Mouse (Mus musculus) bone marrow, adult 2 months (tissue): ENCODE measurements around the gene Hpse2.

Experiments
- CTCF ChIP-seq: fragments of 200-500 bp; IDR thresholded peaks from 2 replicates; pipeline ENCODE4 v1.5.1; 2011; ENCODE audit warnings: low read length, control low read depth; ENCODE audit not compliant: control insufficient read depth, insufficient read depth
- POLR2A ChIP-seq: fragments of 200-500 bp; IDR thresholded peaks from 2 replicates; pipeline ENCODE4 v1.6.1; 2011; ENCODE audit warnings: low read depth, mild to moderate bottlenecking, control low read depth, low read length, borderline replicate concordance; ENCODE audit not compliant: control insufficient read depth

DNA sequence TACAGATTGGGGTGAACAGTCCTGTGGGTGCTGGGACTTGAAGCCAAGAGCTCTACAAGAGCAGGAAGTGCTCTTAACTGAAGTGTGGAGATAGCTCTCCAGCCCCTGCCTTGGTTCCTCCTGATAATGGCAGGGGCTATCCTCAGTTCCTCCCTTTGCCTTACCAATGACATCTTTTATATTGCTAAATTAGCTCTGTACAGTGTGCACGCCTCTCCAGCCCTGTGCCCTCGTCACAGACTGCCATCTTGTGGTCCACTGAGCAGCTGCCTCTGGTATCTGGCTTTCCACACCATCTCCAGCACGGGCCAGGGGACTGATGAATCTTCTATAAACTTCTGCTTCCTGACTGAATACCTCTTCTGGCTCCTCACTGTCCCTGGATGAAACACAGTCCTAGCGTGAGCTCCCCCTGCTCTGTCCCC is 644.0 kb downstream of the Hpse2 start:
- TF ChIP-seq CTCF (peak; percentile 56), POLR2A (no peak)
